Mouse (Mus musculus) cerebellum, postnatal 25 days (tissue): Measurements from ENCODE around the gene Mcfd2.

Experiments used
- DNase-seq, 2 experiments: peaks; one replicate each; pipeline ENCODE4 v3.0.0; 2021; ENCODE audit warnings: mixed read lengths in 2 of 2

Gene Mcfd2

GRCm38 (mm10) chr17:87235019-87235418 is 30.7 kb downstream of the Mcfd2 start:
- DNase-seq, result no peak

GRCm38 (mm10) chr17:87227878-87228277 is 37.9 kb downstream of the Mcfd2 start:
- DNase-seq, result no peak

GRCm38 (mm10) chr17:87226079-87226640 is 39.6 kb downstream of the Mcfd2 start:
- DNase-seq, result no peak

- DNase-seq, result no peak
These were observed 40.4 kb downstream of the Mcfd2 start for GRCm38 (mm10) chr17:87225384-87225783.

GRCm38 (mm10) chr17:87224461-87224860 is 41.3 kb downstream of the Mcfd2 start:
- no peak for DNase-seq

DNA sequence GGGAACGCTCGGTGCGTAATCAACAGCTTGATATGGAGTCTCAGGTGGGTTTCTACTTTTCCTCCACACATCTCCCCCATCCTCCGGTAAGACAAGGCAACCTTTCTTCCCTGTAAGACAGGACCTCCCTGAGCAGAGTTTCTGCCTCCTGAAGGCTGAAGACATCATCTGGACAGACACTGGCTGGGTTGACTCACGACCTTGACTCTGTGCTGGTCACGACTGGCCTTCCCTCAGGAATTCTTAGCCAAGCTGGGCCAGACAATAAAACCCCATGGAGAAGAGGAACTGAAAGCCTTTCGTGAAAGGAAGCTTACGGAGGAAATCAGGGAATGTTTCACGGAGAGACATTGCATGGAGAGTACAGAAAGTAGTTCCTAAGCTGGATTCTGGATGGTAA is 46.3 kb downstream of the Mcfd2 start:
- DNase-seq, result no peak

DNA sequence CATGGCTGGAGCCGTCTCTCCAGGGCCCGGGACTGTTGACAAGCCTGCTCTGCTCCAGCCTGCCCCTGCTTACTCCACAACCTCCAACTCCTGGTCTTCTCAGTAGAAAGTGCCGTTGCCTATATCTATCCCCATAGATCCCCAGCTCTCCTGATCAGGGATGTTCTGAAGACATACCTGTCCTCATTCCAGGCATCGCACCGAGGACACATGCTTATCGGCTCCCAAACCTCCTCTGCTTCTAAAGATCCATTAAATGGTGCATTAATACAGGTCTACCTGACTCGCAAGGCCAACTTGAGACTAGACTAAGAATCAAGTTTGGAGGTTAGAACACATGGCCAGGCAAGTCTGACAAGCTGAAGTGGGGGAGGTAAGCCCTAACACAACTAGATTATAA is 51.2 kb downstream of the Mcfd2 start:
- no peak for DNase-seq

- no peak for DNase-seq
These were observed 55.2 kb downstream of the Mcfd2 start for GRCm38 (mm10) chr17:87210525-87210924.

GRCm38 (mm10) chr17:87206885-87207284 is 58.9 kb downstream of the Mcfd2 start:
- no peak for DNase-seq
